Mouse (Mus musculus): Measurements from ENCODE around the gene Cpped1. TPM values are rescaled to one million over a fixed set of nuclear protein-coding genes. Genes with fewer than 3 reads are reported as not detected.

Gene Cpped1
- polyA plus RNA-seq, 1 experiment from 2014 or later, result 27.9 TPM

- H3K9me3 ChIP-seq (replicated peaks; ENCODE audit: control insufficient read depth, low read length), result no peaks in the 10 kb centered on the region
- H3K9ac ChIP-seq (replicated peaks; ENCODE audit: low read length), result no peak overlapping the region
- no peak for DNase-seq (ENCODE audit: low spot score)
- H3K4me3 ChIP-seq (ENCODE audit: low read depth, low read length), result no peak overlapping the region
- no peaks in the 10 kb centered on the region for H3K27me3 ChIP-seq (ENCODE audit: control insufficient read depth, insufficient read depth, low read length)
- WGBS, result 88% methylated on average over 9 of the region's 9 CpGs
- H3K4me2 ChIP-seq (ENCODE audit: low read depth, low read length), result no peak overlapping the region
- no peaks in the 10 kb centered on the region for H3K4me1 ChIP-seq (ENCODE audit: control insufficient read depth, insufficient read depth, low read length)
- H3K36me3 ChIP-seq (replicated peaks; ENCODE audit: control insufficient read depth, insufficient read depth, low read depth, low read length), result no peaks in the 10 kb centered on the region
- ATAC-seq (replicated peaks; ENCODE audit: insufficient number of reproducible peaks, low FRiP score, low TSS enrichment, low read depth), result no peak
- no peak overlapping the region for H3K27ac ChIP-seq (replicated peaks; ENCODE audit: low read depth, low read length)
Observed at GRCm38 (mm10) chr16:11778715-11779460, 130.4 kb downstream of the Cpped1 start.

GRCm38 (mm10) chr16:11778191-11778590 is 131.1 kb downstream of the Cpped1 start:
- H3K27ac ChIP-seq (replicated peaks; ENCODE audit: low read depth, low read length), result no peak overlapping the region
- DNase-seq (ENCODE audit: low spot score), result no peak
- H3K4me1 ChIP-seq (ENCODE audit: control insufficient read depth, insufficient read depth, low read length), result no peaks in the 10 kb centered on the region
- no peak overlapping the region for H3K9ac ChIP-seq (replicated peaks; ENCODE audit: low read length)
- H3K9me3 ChIP-seq (replicated peaks; ENCODE audit: control insufficient read depth, low read length), result no peaks in the 10 kb centered on the region
- no peak overlapping the region for H3K4me3 ChIP-seq (ENCODE audit: low read depth, low read length)
- ATAC-seq (replicated peaks; ENCODE audit: insufficient number of reproducible peaks, low FRiP score, low TSS enrichment, low read depth), result no peak
- H3K4me2 ChIP-seq (ENCODE audit: low read depth, low read length), result no peak overlapping the region
- H3K36me3 ChIP-seq (replicated peaks; ENCODE audit: control insufficient read depth, insufficient read depth, low read depth, low read length), result no peaks in the 10 kb centered on the region
- no peaks in the 10 kb centered on the region for H3K27me3 ChIP-seq (ENCODE audit: control insufficient read depth, insufficient read depth, low read length)
- 80% methylated on average over 5 of the region's 5 CpGs for WGBS

- 77% methylated on average over 3 of the region's 3 CpGs for WGBS
Observed at GRCm38 (mm10) chr16:11776528-11776927, 132.7 kb downstream of the Cpped1 start.

GRCm38 (mm10) chr16:11774321-11774720 is 134.9 kb downstream of the Cpped1 start:
- Histone ChIP-seq H3K9ac (replicated peaks; ENCODE audit: low read length) (no peak overlapping the region), H3K4me1 (ENCODE audit: control insufficient read depth, insufficient read depth, low read length) (no peaks in the 10 kb centered on the region), H3K9me3 (replicated peaks; ENCODE audit: control insufficient read depth, low read length) (0 out of 2 replicates have a peak, but pooled peaks cover 2% of the 10 kb centered on the region), H3K4me2 (ENCODE audit: low read depth, low read length) (no peak overlapping the region), H3K4me3 (ENCODE audit: low read depth, low read length) (no peak overlapping the region), H3K27me3 (ENCODE audit: control insufficient read depth, insufficient read depth, low read length) (no peaks in the 10 kb centered on the region), H3K27ac (replicated peaks; ENCODE audit: low read depth, low read length) (no peak overlapping the region), H3K36me3 (replicated peaks; ENCODE audit: control insufficient read depth, insufficient read depth, low read depth, low read length) (no peaks in the 10 kb centered on the region)
- ATAC-seq (replicated peaks; ENCODE audit: insufficient number of reproducible peaks, low FRiP score, low TSS enrichment, low read depth), result no peak
- no peak for DNase-seq (ENCODE audit: low spot score)
- WGBS, result 88% methylated on average over 1 of the region's 1 CpGs

More at GRCm38 (mm10) chr16:11776528-11776927, 132.7 kb downstream of the Cpped1 start:
- no peak for ATAC-seq (replicated peaks; ENCODE audit: insufficient number of reproducible peaks, low FRiP score, low TSS enrichment, low read depth)
- Histone ChIP-seq H3K4me3 (ENCODE audit: low read depth, low read length) (no peak overlapping the region), H3K4me1 (ENCODE audit: control insufficient read depth, insufficient read depth, low read length) (no peaks in the 10 kb centered on the region), H3K36me3 (replicated peaks; ENCODE audit: control insufficient read depth, insufficient read depth, low read depth, low read length) (no peaks in the 10 kb centered on the region), H3K4me2 (ENCODE audit: low read depth, low read length) (no peak overlapping the region), H3K9me3 (replicated peaks; ENCODE audit: control insufficient read depth, low read length) (no peaks in the 10 kb centered on the region), H3K9ac (replicated peaks; ENCODE audit: low read length) (no peak overlapping the region), H3K27ac (replicated peaks; ENCODE audit: low read depth, low read length) (no peak overlapping the region), H3K27me3 (ENCODE audit: control insufficient read depth, insufficient read depth, low read length) (no peaks in the 10 kb centered on the region)
- DNase-seq (ENCODE audit: low spot score), result no peak

- ATAC-seq (replicated peaks; ENCODE audit: insufficient number of reproducible peaks, low FRiP score, low TSS enrichment, low read depth), result no peak
- no peak for DNase-seq (ENCODE audit: low spot score)
- no peaks in the 10 kb centered on the region for H3K36me3 ChIP-seq (replicated peaks; ENCODE audit: control insufficient read depth, insufficient read depth, low read depth, low read length)
- H3K27ac ChIP-seq (replicated peaks; ENCODE audit: low read depth, low read length), result no peak overlapping the region
- 63% methylated on average over 2 of the region's 2 CpGs for WGBS
- no peak overlapping the region for H3K4me2 ChIP-seq (ENCODE audit: low read depth, low read length)
- H3K4me1 ChIP-seq (ENCODE audit: control insufficient read depth, insufficient read depth, low read length), result no peaks in the 10 kb centered on the region
- no peak overlapping the region for H3K4me3 ChIP-seq (ENCODE audit: low read depth, low read length)
- no peak overlapping the region for H3K9ac ChIP-seq (replicated peaks; ENCODE audit: low read length)
- H3K27me3 ChIP-seq (ENCODE audit: control insufficient read depth, insufficient read depth, low read length), result no peaks in the 10 kb centered on the region
- 0 out of 2 replicates have a peak, but pooled peaks cover 2% of the 10 kb centered on the region for H3K9me3 ChIP-seq (replicated peaks; ENCODE audit: control insufficient read depth, low read length)
Observed at GRCm38 (mm10) chr16:11772318-11772717, 136.9 kb downstream of the Cpped1 start.

- Histone ChIP-seq H3K4me3 (ENCODE audit: low read depth, low read length) (no peak overlapping the region), H3K9me3 (replicated peaks; ENCODE audit: control insufficient read depth, low read length) (no peaks in the 10 kb centered on the region), H3K36me3 (replicated peaks; ENCODE audit: control insufficient read depth, insufficient read depth, low read depth, low read length) (no peaks in the 10 kb centered on the region), H3K27ac (replicated peaks; ENCODE audit: low read depth, low read length) (no peak overlapping the region), H3K4me1 (ENCODE audit: control insufficient read depth, insufficient read depth, low read length) (no peaks in the 10 kb centered on the region), H3K4me2 (ENCODE audit: low read depth, low read length) (no peak overlapping the region), H3K27me3 (ENCODE audit: control insufficient read depth, insufficient read depth, low read length) (no peaks in the 10 kb centered on the region), H3K9ac (replicated peaks; ENCODE audit: low read length) (no peak overlapping the region)
- ATAC-seq (replicated peaks; ENCODE audit: insufficient number of reproducible peaks, low FRiP score, low TSS enrichment, low read depth) (no peak), DNase-seq (ENCODE audit: low spot score) (no peak)
- WGBS, result 83% methylated on average over 7 of the region's 7 CpGs
Observed at GRCm38 (mm10) chr16:11757951-11758350, 151.3 kb downstream of the Cpped1 start.

- Histone ChIP-seq H3K4me2 (ENCODE audit: low read depth, low read length) (no peak overlapping the region), H3K36me3 (replicated peaks; ENCODE audit: control insufficient read depth, insufficient read depth, low read depth, low read length) (no peaks in the 10 kb centered on the region), H3K9ac (replicated peaks; ENCODE audit: low read length) (no peak overlapping the region), H3K9me3 (replicated peaks; ENCODE audit: control insufficient read depth, low read length) (no peaks in the 10 kb centered on the region), H3K4me3 (ENCODE audit: low read depth, low read length) (no peak overlapping the region), H3K27me3 (ENCODE audit: control insufficient read depth, insufficient read depth, low read length) (no peaks in the 10 kb centered on the region), H3K27ac (replicated peaks; ENCODE audit: low read depth, low read length) (no peak overlapping the region), H3K4me1 (ENCODE audit: control insufficient read depth, insufficient read depth, low read length) (no peaks in the 10 kb centered on the region)
- DNase-seq (ENCODE audit: low spot score), result no peak
- 85% methylated on average over 8 of the region's 8 CpGs for WGBS
- no peak for ATAC-seq (replicated peaks; ENCODE audit: insufficient number of reproducible peaks, low FRiP score, low TSS enrichment, low read depth)
Observed at GRCm38 (mm10) chr16:11757471-11757870, 151.8 kb downstream of the Cpped1 start.

GRCm38 (mm10) chr16:11756598-11757245 is 152.5 kb downstream of the Cpped1 start:
- Histone ChIP-seq H3K4me3 (ENCODE audit: low read depth, low read length) (no peak overlapping the region), H3K27me3 (ENCODE audit: control insufficient read depth, insufficient read depth, low read length) (no peaks in the 10 kb centered on the region), H3K9ac (replicated peaks; ENCODE audit: low read length) (no peak overlapping the region), H3K4me2 (ENCODE audit: low read depth, low read length) (no peak overlapping the region), H3K36me3 (replicated peaks; ENCODE audit: control insufficient read depth, insufficient read depth, low read depth, low read length) (no peaks in the 10 kb centered on the region), H3K9me3 (replicated peaks; ENCODE audit: control insufficient read depth, low read length) (no peaks in the 10 kb centered on the region), H3K4me1 (ENCODE audit: control insufficient read depth, insufficient read depth, low read length) (no peaks in the 10 kb centered on the region), H3K27ac (replicated peaks; ENCODE audit: low read depth, low read length) (no peak overlapping the region)
- DNase-seq (ENCODE audit: low spot score) (no peak), ATAC-seq (replicated peaks; ENCODE audit: insufficient number of reproducible peaks, low FRiP score, low TSS enrichment, low read depth) (no peak)
- WGBS, result 56% methylated on average over 1 of the region's 1 CpGs
